Mouse (Mus musculus) heart, embryonic 14.5 days (tissue): Measurements from ENCODE around the gene Ppp1r16b. TPM values are rescaled to one million over a fixed set of nuclear protein-coding genes. Genes with fewer than 3 reads are reported as not detected.

Experiments
- ATAC-seq: fragments of 200-750 bp; cut with Nextera tagmentation; 2 replicates; pipeline ENCODE4 v1.8.0; 2017; ENCODE audit warnings: low read depth, moderate TSS enrichment; ENCODE audit not compliant: insufficient number of reproducible peaks, insufficient read depth, low FRiP score
- H3K27ac ChIP-seq, 2 experiments: fragments of 200-500 bp in 1 of 2; fragments of 300-500 bp in 1 of 2; sonication (generic) in 1 of 2; replicated peaks in 1 of 2; 2 replicates each; pipeline ENCODE4 v1.5.1; 2012 to 2014; ENCODE audit warnings: low read depth in 2 of 2, low read length in 2 of 2, control low read depth in 1 of 2, mild to moderate bottlenecking in 1 of 2, mixed read lengths in 1 of 2; ENCODE audit not compliant: control insufficient read depth in 1 of 2, insufficient read depth in 1 of 2
- H3K27me3 ChIP-seq: fragments of 300-500 bp; sonication (generic); 2 replicates; pipeline ENCODE4 v1.6.1; 2014; ENCODE audit warnings: mild to moderate bottlenecking, low read length, control low read depth; ENCODE audit not compliant: control insufficient read depth, insufficient read depth
- H3K36me3 ChIP-seq: fragments of 300-500 bp; sonication (generic); 2 replicates; pipeline ENCODE4 v1.6.1; 2014; ENCODE audit warnings: mild to moderate bottlenecking, control low read depth, low read length, mixed read lengths; ENCODE audit not compliant: control insufficient read depth, insufficient read depth
- H3K4me1 ChIP-seq, 2 experiments: fragments of 200-500 bp in 1 of 2; fragments of 300-500 bp in 1 of 2; sonication (generic) in 1 of 2; 2 replicates each; pipeline ENCODE4 v1.6.1; 2012 to 2014; ENCODE audit warnings: low read length in 2 of 2, control low read depth in 1 of 2, mixed read lengths in 1 of 2; ENCODE audit not compliant: control insufficient read depth in 2 of 2, insufficient read depth in 2 of 2
- H3K4me2 ChIP-seq: fragments of 300-500 bp; sonication (generic); 2 replicates; pipeline ENCODE4 v1.6.1; 2014; ENCODE audit warnings: mild to moderate bottlenecking, low read length
- H3K4me3 ChIP-seq, 2 experiments: fragments of 200-500 bp in 1 of 2; fragments of 300-500 bp in 1 of 2; sonication (generic) in 1 of 2; 2 replicates each; pipeline ENCODE4 v1.5.1; 2012 to 2014; ENCODE audit warnings: low read length in 2 of 2, mild to moderate bottlenecking in 2 of 2, control low read depth in 1 of 2, low read depth in 1 of 2, moderate library complexity in 1 of 2; ENCODE audit not compliant: control insufficient read depth in 1 of 2, insufficient read depth in 1 of 2
- H3K9ac ChIP-seq: fragments of 300-500 bp; sonication (generic); 2 replicates; pipeline ENCODE4 v1.6.1; 2014; ENCODE audit warnings: mild to moderate bottlenecking, low read length
- H3K9me3 ChIP-seq: fragments of 300-500 bp; sonication (generic); 2 replicates; pipeline ENCODE4 v1.6.1; 2016; ENCODE audit warnings: low read length, control low read depth; ENCODE audit not compliant: control insufficient read depth
- WGBS: fragments of 180-500 bp; shearing (Covaris S2); extraction: QIAGEN DNeasy Blood & Tissue Kit; methylation state at CpG from one replicate; pipeline ENCODE4 v1.1.7; 2014; 5-methylcytosine and 5-hydroxymethylcytosine counted together
- polyA plus RNA-seq: library from polyadenylated mRNA; unstranded; fragments of >200 nt; fragmentation: Nextera tagmentation; extraction: Ambion mirVana; gene quantifications from 2 replicates; pipeline ENCODE4 v1.2.1, GENCODE M21; 2014

Ppp1r16b gene
- polyA plus RNA-seq, 1 experiment from 2014 or later: 4.7 TPM

- H3K9me3 ChIP-seq: no peaks in the 10 kb centered on the region
- H3K27me3 ChIP-seq: no peaks in the 10 kb centered on the region
- no peak overlapping the region for H3K4me2 ChIP-seq
- peaks cover 33 to 52% of the 10 kb centered on the region in 2 experiments for H3K4me1 ChIP-seq
- ATAC-seq: no peak
- no peak overlapping the region for H3K4me3 ChIP-seq
- 0 out of 4 replicates have a peak overlapping the region, but pooled peaks of 1 of the 2 experiments have one; percentile 12 for H3K27ac ChIP-seq
- H3K9ac ChIP-seq: no peak overlapping the region
- WGBS: 85% methylated on average over 4 of the region's 4 CpGs
- peaks cover 39% of the 10 kb centered on the region for H3K36me3 ChIP-seq
Measured at GRCm38 (mm10) chr2:158776716-158777115, 111.5 kb downstream of the Ppp1r16b start.

GRCm38 (mm10) chr2:158777490-158777889 is 112.3 kb downstream of the Ppp1r16b start:
- no peak overlapping the region for H3K27ac ChIP-seq
- no peak overlapping the region for H3K4me3 ChIP-seq
- peak overlapping the region; percentile 34 for H3K9ac ChIP-seq
- H3K36me3 ChIP-seq: peaks cover 46% of the 10 kb centered on the region
- no peak for ATAC-seq
- H3K27me3 ChIP-seq: no peaks in the 10 kb centered on the region
- 21% methylated on average over 6 of the region's 6 CpGs for WGBS
- H3K9me3 ChIP-seq: no peaks in the 10 kb centered on the region
- 0 out of 2 replicates have a peak overlapping the region, but pooled peaks have one; percentile 4 for H3K4me2 ChIP-seq
- H3K4me1 ChIP-seq: peaks cover 30 to 46% of the 10 kb centered on the region in 2 experiments

GRCm38 (mm10) chr2:158778349-158778748 is 113.2 kb downstream of the Ppp1r16b start:
- ATAC-seq: no peak
- no peak overlapping the region for H3K4me2 ChIP-seq
- no peak overlapping the region for H3K27ac ChIP-seq
- peaks cover 31 to 39% of the 10 kb centered on the region in 2 experiments for H3K4me1 ChIP-seq
- H3K36me3 ChIP-seq: peaks cover 46% of the 10 kb centered on the region
- 57% methylated on average over 7 of the region's 7 CpGs for WGBS
- no peaks in the 10 kb centered on the region for H3K9me3 ChIP-seq
- H3K27me3 ChIP-seq: no peaks in the 10 kb centered on the region
- H3K4me3 ChIP-seq: no peak overlapping the region
- H3K9ac ChIP-seq: no peak overlapping the region

- Histone ChIP-seq H3K27me3 (no peaks in the 10 kb centered on the region), H3K9ac (no peak overlapping the region), H3K27ac (no peak overlapping the region), H3K4me3 (no peak overlapping the region), H3K4me1 (peaks cover 18 to 25% of the 10 kb centered on the region in 2 experiments), H3K4me2 (no peak overlapping the region), H3K9me3 (no peaks in the 10 kb centered on the region), H3K36me3 (peaks cover 66% of the 10 kb centered on the region)
- 94% methylated on average over 7 of the region's 7 CpGs for WGBS
- ATAC-seq: no peak
Measured at GRCm38 (mm10) chr2:158781126-158781525, 115.9 kb downstream of the Ppp1r16b start.

GRCm38 (mm10) chr2:158786927-158787795 is 122.0 kb downstream of the Ppp1r16b start:
- WGBS: 79% methylated on average over 14 of the region's 14 CpGs
- no peak for ATAC-seq
- H3K4me1 ChIP-seq: 0 out of 4 replicates have a peak, but pooled peaks cover 0 to 2% of the 10 kb centered on the region in 2 experiments

GRCm38 (mm10) chr2:158794494-158795004 is 129.4 kb downstream of the Ppp1r16b start, which contains the start of gene Dhx35:
Dhx35 (plus strand) TSS chr2:158794807.
- Histone ChIP-seq H3K4me2 (peak within 1 kb of the TSS; percentile 73), H3K4me3 (peak within 1 kb of the TSS; percentile 82 to 85), H3K27me3 (no peaks in the 10 kb centered on the region), H3K9me3 (no peaks in the 10 kb centered on the region), H3K36me3 (no peaks in the 10 kb centered on the region), H3K27ac (peak within 1 kb of the TSS; percentile 81 to 87), H3K9ac (peak within 1 kb of the TSS; percentile 85), H3K4me1 (peaks cover 4 to 12% of the 10 kb centered on the region in 2 experiments)
- peak; percentile 99 for ATAC-seq
- under 1% methylated on average over 33 of the region's 33 CpGs for WGBS

More at GRCm38 (mm10) chr2:158786927-158787795, 122.0 kb downstream of the Ppp1r16b start:
- Histone ChIP-seq H3K9me3 (no peaks in the 10 kb centered on the region), H3K27ac (no peak overlapping the region), H3K4me3 (no peak overlapping the region), H3K4me2 (no peak overlapping the region), H3K9ac (no peak overlapping the region), H3K36me3 (peaks cover 49% of the 10 kb centered on the region), H3K27me3 (no peaks in the 10 kb centered on the region)

GRCm38 (mm10) chr2:158795043-158795442 is 129.8 kb downstream of the Ppp1r16b start:
- Histone ChIP-seq H3K27me3 (no peaks in the 10 kb centered on the region), H3K36me3 (no peaks in the 10 kb centered on the region), H3K4me3 (peak overlapping the region; percentile 82 to 85), H3K9ac (peak overlapping the region; percentile 85), H3K27ac (peak overlapping the region; percentile 47 to 78), H3K4me1 (peaks cover 4 to 12% of the 10 kb centered on the region in 2 experiments), H3K4me2 (peak overlapping the region; percentile 67), H3K9me3 (no peaks in the 10 kb centered on the region)
- ATAC-seq: no peak; the same call in 1 of the 2 replicates
- WGBS: 13% methylated on average over 15 of the region's 15 CpGs
